Mouse (Mus musculus) kidney, postnatal 0 days (tissue): ENCODE results near the gene Rapgef4. TPM values are rescaled to one million over a fixed set of nuclear protein-coding genes. Genes with fewer than 3 reads are reported as not detected.
A peak's percentile ranks its signal among the peaks of the same experiment; 100 is the strongest.

Experiments used
- ATAC-seq: fragments of 200-750 bp; cut with Nextera tagmentation; replicated peaks from 2 replicates; pipeline ENCODE4 v1.8.0; 2017; ENCODE audit warnings: low read depth, moderate number of reproducible peaks, moderate TSS enrichment, moderate library complexity; ENCODE audit not compliant: low FRiP score
- DNase-seq: peaks from one replicate; pipeline ENCODE4 v3.0.0-alpha.2; 2016; ENCODE audit warnings: low spot score
- H3K27ac ChIP-seq: fragments of 300-500 bp; sonication (generic); 2 replicates; pipeline ENCODE4 v1.5.1; 2014; ENCODE audit warnings: mild to moderate bottlenecking
- H3K27me3 ChIP-seq: fragments of 300-500 bp; sonication (generic); 2 replicates; pipeline ENCODE4 v1.6.1; 2014; ENCODE audit warnings: low read length, mixed read lengths; ENCODE audit not compliant: insufficient read depth
- H3K36me3 ChIP-seq: fragments of 300-500 bp; sonication (generic); 2 replicates; pipeline ENCODE4 v1.6.1; 2014; ENCODE audit warnings: low read length, mixed read lengths; ENCODE audit not compliant: insufficient read depth
- H3K4me1 ChIP-seq: fragments of 300-500 bp; sonication (generic); replicated peaks from 2 replicates; pipeline ENCODE4 v1.6.1; 2014; ENCODE audit warnings: antibody characterized with exemption, low read length, mixed read lengths; ENCODE audit not compliant: insufficient read depth
- H3K4me2 ChIP-seq: fragments of 300-500 bp; sonication (generic); 2 replicates; pipeline ENCODE4 v1.6.1; 2014; ENCODE audit warnings: mild to moderate bottlenecking, low read length, moderate library complexity, mixed read lengths
- H3K4me3 ChIP-seq: fragments of 300-500 bp; sonication (generic); replicated peaks from 2 replicates; pipeline ENCODE4 v1.5.1; 2014; ENCODE audit warnings: low read depth, low read length
- H3K9ac ChIP-seq: fragments of 300-500 bp; sonication (generic); 2 replicates; pipeline ENCODE4 v1.6.1; 2014; ENCODE audit warnings: low read depth, low read length
- H3K9me3 ChIP-seq: fragments of 300-500 bp; sonication (generic); replicated peaks from 2 replicates; pipeline ENCODE4 v1.6.1; 2016; ENCODE audit warnings: low read length, inconsistent platforms, mixed read lengths
- CTCF ChIP-seq: IDR thresholded peaks from 2 replicates; pipeline ENCODE4 v1.5.1; 2016; ENCODE audit warnings: antibody characterized with exemption, low read depth, mild to moderate bottlenecking, moderate library complexity
- WGBS: fragments of 180-500 bp; shearing (Covaris S2); extraction: QIAGEN DNeasy Blood & Tissue Kit; methylation state at CpG from one replicate; pipeline ENCODE4 v1.1.7; 2014; 5-methylcytosine and 5-hydroxymethylcytosine counted together
- polyA plus RNA-seq: library from polyadenylated mRNA; unstranded; fragments of >200 nt; fragmentation: Nextera tagmentation; extraction: Ambion mirVana; gene quantifications from 2 replicates; pipeline ENCODE4 v1.2.1, GENCODE M21; 2015

Rapgef4 gene
- polyA plus RNA-seq, 1 experiment from 2014 or later: 4.6 TPM

DNA sequence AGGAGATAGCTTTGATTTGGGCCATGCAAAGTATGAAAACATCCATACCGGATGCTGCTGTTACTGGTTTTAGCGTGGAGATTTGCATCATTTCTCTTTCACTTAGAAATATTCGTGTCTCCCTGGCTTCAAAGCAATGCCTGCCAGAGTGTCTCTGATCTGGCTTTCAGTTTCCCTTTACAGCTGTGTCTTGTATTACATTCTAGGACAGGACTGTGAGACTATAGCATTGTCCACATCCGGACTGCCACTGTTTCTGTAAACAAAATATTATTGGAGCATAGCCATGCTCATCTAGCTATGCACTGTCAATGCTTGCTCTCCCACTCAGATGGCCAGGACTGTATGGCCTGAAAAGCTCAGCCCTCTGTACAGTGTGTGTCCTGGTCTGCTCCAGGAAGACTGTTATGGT lies 133.1 kb downstream of the Rapgef4 start:
- peak overlapping the region; percentile 78 for H3K27ac ChIP-seq
- H3K9ac ChIP-seq: no peak overlapping the region
- H3K4me1 ChIP-seq: peaks cover 22% of the 10 kb centered on the region
- H3K36me3 ChIP-seq: no peaks in the 10 kb centered on the region
- ATAC-seq (peak; percentile 43; the same call in 1 of the 2 replicates), DNase-seq (peak; percentile 75)
- H3K27me3 ChIP-seq: no peaks in the 10 kb centered on the region
- H3K4me2 ChIP-seq: peak overlapping the region; percentile 4; the same call in 1 of the 2 replicates
- H3K4me3 ChIP-seq: no peak overlapping the region
- no peak for TF ChIP-seq CTCF
- H3K9me3 ChIP-seq: no peaks in the 10 kb centered on the region
- 32% methylated on average over 4 of the region's 4 CpGs for WGBS

DNA sequence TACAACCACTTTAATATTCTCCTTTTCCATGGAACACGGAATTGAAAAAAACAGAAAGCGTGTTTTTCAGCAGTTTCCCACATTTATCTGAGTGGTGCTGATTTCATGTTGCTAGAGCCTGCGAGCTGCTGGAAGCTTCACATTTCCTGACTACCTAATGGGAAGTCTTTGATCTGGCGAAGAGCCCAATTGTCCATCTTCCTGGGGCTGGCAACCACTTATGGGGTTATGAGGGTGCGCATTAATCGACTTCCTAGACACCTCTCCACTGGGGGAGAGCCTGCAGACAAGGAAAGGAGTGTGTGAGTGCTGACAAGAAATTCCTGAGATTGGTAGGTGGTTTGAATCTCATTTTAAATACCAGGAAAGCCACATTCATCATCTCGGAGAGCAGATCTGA lies 135.1 kb downstream of the Rapgef4 start:
- no peak overlapping the region for H3K27ac ChIP-seq
- no peak overlapping the region for H3K4me2 ChIP-seq
- no peak overlapping the region for H3K9ac ChIP-seq
- TF ChIP-seq CTCF: no peak
- H3K36me3 ChIP-seq: no peaks in the 10 kb centered on the region
- ATAC-seq (no peak), DNase-seq (no peak)
- H3K4me3 ChIP-seq: no peak overlapping the region
- H3K9me3 ChIP-seq: no peaks in the 10 kb centered on the region
- H3K4me1 ChIP-seq: peaks cover 22% of the 10 kb centered on the region
- 55% methylated on average over 7 of the region's 7 CpGs for whole genome bisulfite sequencing
- H3K27me3 ChIP-seq: no peaks in the 10 kb centered on the region

DNA sequence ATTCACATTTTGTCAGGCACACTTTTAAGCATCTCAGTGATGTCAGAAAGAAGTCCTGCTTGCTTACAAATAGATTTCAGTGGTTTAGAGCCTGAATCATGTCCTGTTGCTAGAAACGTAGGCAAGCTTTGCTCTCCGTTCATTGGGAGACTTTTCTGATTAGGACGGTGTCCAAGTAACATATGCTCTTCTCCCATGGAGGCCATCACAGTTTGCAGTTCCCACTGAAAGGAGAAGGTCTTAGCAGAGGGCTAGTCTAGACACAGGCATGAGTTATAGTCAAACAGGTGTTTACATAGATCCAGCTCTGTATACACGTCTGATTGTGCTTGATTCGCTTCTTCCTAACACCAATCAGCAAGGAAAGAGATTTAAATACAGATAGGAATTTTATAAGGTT lies 135.7 kb downstream of the Rapgef4 start:
- H3K27me3 ChIP-seq: no peaks in the 10 kb centered on the region
- ATAC-seq (no peak), DNase-seq (no peak)
- no peak overlapping the region for H3K4me3 ChIP-seq
- TF ChIP-seq CTCF: no peak
- H3K9ac ChIP-seq: no peak overlapping the region
- peaks cover 22% of the 10 kb centered on the region for H3K4me1 ChIP-seq
- peak overlapping the region; percentile 54; the same call in 1 of the 2 replicates for H3K27ac ChIP-seq
- H3K4me2 ChIP-seq: no peak overlapping the region
- H3K9me3 ChIP-seq: no peaks in the 10 kb centered on the region
- no peaks in the 10 kb centered on the region for H3K36me3 ChIP-seq
- WGBS: 52% methylated on average over 5 of the region's 5 CpGs

DNA sequence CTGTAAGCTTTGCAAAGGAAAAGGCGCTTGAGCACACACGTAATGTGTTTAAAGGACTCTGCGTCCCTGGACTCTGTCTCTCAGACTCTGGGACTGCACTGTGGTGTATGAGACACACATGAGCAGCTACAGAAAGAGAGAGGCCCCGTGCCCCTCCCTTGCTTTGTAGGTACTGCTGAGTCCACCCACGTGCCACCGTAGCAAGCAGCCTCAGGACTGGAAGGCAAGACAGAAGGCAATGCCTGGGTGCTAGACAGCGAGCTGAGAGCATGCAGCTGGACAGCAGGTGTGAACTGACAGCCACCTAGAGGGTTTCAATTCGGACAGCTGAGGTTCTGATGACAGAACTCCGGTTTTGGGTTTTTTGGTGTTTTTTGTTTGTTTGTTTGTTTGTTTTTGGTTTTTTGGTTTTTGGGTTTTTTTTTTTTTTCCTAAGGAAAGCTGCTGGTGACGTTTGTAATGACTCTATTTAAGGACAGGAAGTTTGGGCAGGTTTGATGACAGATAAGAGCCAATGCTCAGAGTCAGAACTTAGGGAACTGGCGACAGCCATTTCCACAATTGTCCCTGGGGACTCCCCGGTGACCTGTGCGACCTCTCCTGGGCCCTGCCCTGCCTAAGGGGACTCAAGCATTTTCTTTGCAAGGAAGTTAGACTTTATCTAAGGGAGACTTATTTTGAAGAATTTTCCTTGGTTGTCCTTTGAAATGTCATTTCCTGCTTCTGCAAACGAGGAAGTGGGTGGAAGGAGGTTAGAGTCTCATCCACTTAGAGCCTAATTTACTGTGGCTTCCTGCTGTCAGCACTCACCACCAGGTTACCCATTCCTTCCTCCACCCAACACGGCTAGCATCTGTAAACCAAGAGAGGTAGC lies 136.3 kb downstream of the Rapgef4 start:
- H3K4me2 ChIP-seq: no peak overlapping the region
- ATAC-seq (no peak; the same call in 1 of the 2 replicates), DNase-seq (peak; percentile 56)
- H3K27ac ChIP-seq: peak overlapping the region; percentile 54
- no peaks in the 10 kb centered on the region for H3K27me3 ChIP-seq
- no peak overlapping the region for H3K4me3 ChIP-seq
- no peaks in the 10 kb centered on the region for H3K9me3 ChIP-seq
- H3K9ac ChIP-seq: no peak overlapping the region
- TF ChIP-seq CTCF: no peak
- no peaks in the 10 kb centered on the region for H3K36me3 ChIP-seq
- peaks cover 22% of the 10 kb centered on the region for H3K4me1 ChIP-seq
- 35% methylated on average over 15 of the region's 15 CpGs for WGBS

DNA sequence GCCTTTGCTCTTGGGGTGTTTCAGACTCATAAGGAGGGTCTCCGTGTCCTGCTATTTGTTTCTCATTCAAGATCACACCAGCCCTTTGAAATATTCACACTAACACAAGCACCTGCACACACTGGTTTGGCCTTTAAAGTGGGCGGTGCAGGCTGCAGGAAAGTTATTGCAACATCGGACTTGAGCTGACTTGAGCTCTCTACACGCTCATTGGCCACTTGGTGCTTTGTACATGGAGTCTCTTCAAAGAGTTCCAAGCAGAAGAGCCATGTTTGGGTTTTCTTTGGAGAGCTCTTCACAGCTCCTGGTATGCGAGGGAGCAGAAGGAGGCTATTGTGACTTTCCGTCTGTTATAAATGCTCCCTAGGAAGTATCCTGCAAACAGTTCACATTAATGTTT lies 139.2 kb downstream of the Rapgef4 start:
- WGBS: 77% methylated on average over 6 of the region's 6 CpGs
- no peaks in the 10 kb centered on the region for H3K27me3 ChIP-seq
- H3K4me1 ChIP-seq: peaks cover 9% of the 10 kb centered on the region; the same call in 1 of the 2 replicates
- H3K4me2 ChIP-seq: no peak overlapping the region
- H3K9me3 ChIP-seq: no peaks in the 10 kb centered on the region
- ATAC-seq (no peak), DNase-seq (peak; percentile 20)
- H3K27ac ChIP-seq: no peak overlapping the region
- no peak overlapping the region for H3K4me3 ChIP-seq
- H3K9ac ChIP-seq: no peak overlapping the region
- TF ChIP-seq CTCF: no peak
- no peaks in the 10 kb centered on the region for H3K36me3 ChIP-seq

DNA sequence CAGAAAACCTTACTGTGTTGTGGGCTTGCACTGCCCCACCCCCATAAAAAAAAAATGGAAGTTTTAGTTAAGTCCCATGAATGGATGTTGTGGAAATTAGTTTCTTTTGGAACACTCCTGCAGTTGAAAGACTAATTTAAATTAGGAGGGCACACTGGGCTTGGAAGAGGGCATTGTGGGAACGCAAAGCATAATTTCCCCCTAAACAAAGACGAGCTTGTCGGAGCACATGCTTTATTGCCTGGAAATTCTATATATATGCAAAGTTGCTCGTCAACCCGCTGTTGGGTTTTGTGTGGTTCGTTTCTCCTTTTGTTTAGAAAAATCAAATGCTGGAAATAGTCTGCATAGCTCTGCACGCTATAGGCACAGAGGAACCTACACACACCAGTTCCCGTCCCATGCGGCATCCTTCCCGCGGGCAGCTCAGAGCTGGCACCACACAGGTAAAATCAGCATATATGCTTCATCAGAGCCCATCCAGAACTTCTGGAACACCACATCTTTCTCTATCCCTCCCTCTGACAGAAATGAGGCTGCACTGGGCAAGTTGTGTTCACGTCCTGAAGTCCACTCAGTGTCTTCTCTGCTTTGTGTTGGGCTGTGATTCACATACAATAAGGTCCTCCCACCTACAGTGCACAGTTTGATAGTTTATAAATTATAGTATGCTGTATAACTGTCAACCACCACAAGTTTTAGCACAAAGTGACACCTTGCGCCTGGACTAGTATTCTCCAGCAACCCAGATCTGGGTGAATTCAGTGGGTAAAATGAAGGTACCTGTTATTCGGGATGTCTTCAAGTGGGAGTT lies 141.6 kb downstream of the Rapgef4 start:
- no peaks in the 10 kb centered on the region for H3K27me3 ChIP-seq
- H3K4me2 ChIP-seq: no peak overlapping the region
- ATAC-seq: no peak
- no peak overlapping the region for H3K9ac ChIP-seq
- H3K36me3 ChIP-seq: no peaks in the 10 kb centered on the region
- H3K27ac ChIP-seq: no peak overlapping the region
- no peak for TF ChIP-seq CTCF
- no peaks in the 10 kb centered on the region for H3K9me3 ChIP-seq
- H3K4me1 ChIP-seq: no peaks in the 10 kb centered on the region
- no peak overlapping the region for H3K4me3 ChIP-seq
- 73% methylated on average over 14 of the region's 14 CpGs for WGBS
- no peak for DNase-seq
